Mouse (Mus musculus): ENCODE results near the gene Ckap5.

GRCm38 (mm10) chr2:91630384-91630783, 103.8 kb downstream of the Ckap5 start:
- no peak for TF ChIP-seq ZC3H11A (IDR thresholded peaks at IDR 0.05; ENCODE audit: borderline replicate concordance, low read depth, low read length)
- TF ChIP-seq HCFC1 (IDR thresholded peaks at IDR 0.05; ENCODE audit: borderline replicate concordance, insufficient read depth, low read length): no peak; the same call in 1 of the 2 replicates
- TF ChIP-seq MAFK (IDR thresholded peaks at IDR 0.05; ENCODE audit: insufficient read depth, low read depth, low read length): no peak
